Mouse (Mus musculus) embryonic facial prominence, embryonic 13.5 days (tissue): ENCODE measurements around the gene L3mbtl1. TPM values are rescaled to one million over a fixed set of nuclear protein-coding genes. Genes with fewer than 3 reads are reported as not detected.

Experiments used
- ATAC-seq: fragments of 200-750 bp; cut with Nextera tagmentation; 2 replicates; pipeline ENCODE4 v1.8.0; 2017; ENCODE audit warnings: low read depth; ENCODE audit not compliant: insufficient number of reproducible peaks, insufficient read depth, low FRiP score, low TSS enrichment
- H3K27ac ChIP-seq: fragments of 300-500 bp; sonication (generic); 2 replicates; pipeline ENCODE4 v1.5.1; 2015; ENCODE audit warnings: moderate library complexity, mild to moderate bottlenecking, inconsistent platforms
- H3K27me3 ChIP-seq: fragments of 300-500 bp; sonication (generic); 2 replicates; pipeline ENCODE4 v1.6.1; 2015; ENCODE audit warnings: mild to moderate bottlenecking, inconsistent platforms
- H3K36me3 ChIP-seq: fragments of 300-500 bp; sonication (generic); 2 replicates; pipeline ENCODE4 v1.6.1; 2015; ENCODE audit warnings: mild to moderate bottlenecking, inconsistent platforms
- H3K4me1 ChIP-seq: fragments of 300-500 bp; sonication (generic); 2 replicates; pipeline ENCODE4 v1.6.1; 2015; ENCODE audit warnings: inconsistent platforms
- H3K4me2 ChIP-seq: fragments of 300-500 bp; sonication (generic); 2 replicates; pipeline ENCODE4 v1.6.1; 2015; ENCODE audit warnings: moderate library complexity, mild to moderate bottlenecking, inconsistent platforms
- H3K4me3 ChIP-seq: fragments of 300-500 bp; sonication (generic); 2 replicates; pipeline ENCODE4 v1.5.1; 2015; ENCODE audit warnings: mild to moderate bottlenecking, inconsistent platforms
- H3K9ac ChIP-seq: fragments of 300-500 bp; sonication (generic); 2 replicates; pipeline ENCODE4 v1.6.1; 2015; ENCODE audit warnings: mild to moderate bottlenecking, inconsistent platforms
- H3K9me3 ChIP-seq: fragments of 300-500 bp; sonication (generic); 2 replicates; pipeline ENCODE4 v1.6.1; 2016; ENCODE audit warnings: inconsistent platforms
- WGBS: fragments of 180-500 bp; shearing (Covaris S2); methylation state at CpG from one replicate; pipeline ENCODE4 v1.1.7; 2015; ENCODE audit warnings: mixed read lengths; 5-methylcytosine and 5-hydroxymethylcytosine counted together
- polyA plus RNA-seq: library from polyadenylated mRNA; unstranded; fragments of >200 nt; fragmentation: Nextera tagmentation; extraction: Ambion mirVana; gene quantifications from 2 replicates; pipeline ENCODE4 v1.2.1, GENCODE M21; 2015

L3mbtl1 gene
- polyA plus RNA-seq, 1 experiment from 2014 or later, result 0.13 TPM

DNA sequence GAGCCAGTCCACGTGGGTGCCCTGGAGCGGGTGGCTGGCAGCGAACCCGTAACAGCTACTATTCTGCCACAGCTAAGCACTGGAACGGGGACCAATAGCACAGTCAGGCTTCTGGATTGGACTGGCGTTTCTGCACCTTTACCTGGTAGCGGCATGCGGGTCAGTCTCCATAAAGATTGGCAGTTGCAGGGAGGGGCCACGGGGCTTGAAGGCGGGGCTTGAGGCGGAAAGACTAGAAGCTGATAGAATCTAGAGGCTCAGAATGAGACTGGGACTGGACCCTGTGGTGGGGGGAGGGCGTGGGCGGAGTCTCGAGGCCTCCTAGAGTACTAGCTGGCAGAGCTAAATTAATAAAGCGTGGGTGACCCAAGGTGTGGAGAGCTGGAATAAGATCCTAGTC lies 4.5 kb downstream of the L3mbtl1 start:
- no peaks in the 10 kb centered on the region for H3K36me3 ChIP-seq
- no peaks in the 10 kb centered on the region for H3K9me3 ChIP-seq
- peak overlapping the region; percentile 56 for H3K4me2 ChIP-seq
- no peak overlapping the region for H3K27ac ChIP-seq
- no peak overlapping the region for H3K9ac ChIP-seq
- ATAC-seq, result no peak
- peaks cover 11% of the 10 kb centered on the region for H3K4me1 ChIP-seq
- H3K27me3 ChIP-seq, result peaks cover 24% of the 10 kb centered on the region
- WGBS, result 35% methylated on average over 15 of the region's 15 CpGs
- H3K4me3 ChIP-seq, result peak overlapping the region; percentile 28

DNA sequence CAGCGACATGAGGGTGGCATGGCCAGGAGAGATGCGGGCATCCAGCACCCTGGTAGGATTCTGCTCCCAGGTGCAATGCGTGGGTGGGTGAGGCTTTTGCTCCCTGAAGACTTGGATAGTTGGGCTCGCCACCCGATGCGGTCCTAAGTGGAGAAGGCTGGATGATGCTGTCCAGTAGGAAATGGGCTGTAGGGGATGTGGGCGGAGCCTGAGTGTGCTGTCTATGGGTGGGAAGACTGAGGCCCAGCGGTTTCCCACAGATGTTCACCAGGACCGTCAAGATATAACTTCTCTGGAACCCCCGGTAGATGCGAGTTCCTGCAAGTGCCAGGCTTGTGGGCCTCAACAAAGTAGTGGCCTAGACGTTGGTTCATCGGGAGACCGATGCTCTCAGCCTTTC lies 4.9 kb downstream of the L3mbtl1 start:
- H3K27me3 ChIP-seq, result peaks cover 20% of the 10 kb centered on the region
- H3K9ac ChIP-seq, result no peak overlapping the region
- no peaks in the 10 kb centered on the region for H3K9me3 ChIP-seq
- H3K4me2 ChIP-seq, result peak overlapping the region; percentile 56
- H3K36me3 ChIP-seq, result no peaks in the 10 kb centered on the region
- WGBS, result 58% methylated on average over 14 of the region's 14 CpGs
- peaks cover 7% of the 10 kb centered on the region for H3K4me1 ChIP-seq
- peak overlapping the region; percentile 28 for H3K4me3 ChIP-seq
- H3K27ac ChIP-seq, result no peak overlapping the region
- no peak for ATAC-seq

DNA sequence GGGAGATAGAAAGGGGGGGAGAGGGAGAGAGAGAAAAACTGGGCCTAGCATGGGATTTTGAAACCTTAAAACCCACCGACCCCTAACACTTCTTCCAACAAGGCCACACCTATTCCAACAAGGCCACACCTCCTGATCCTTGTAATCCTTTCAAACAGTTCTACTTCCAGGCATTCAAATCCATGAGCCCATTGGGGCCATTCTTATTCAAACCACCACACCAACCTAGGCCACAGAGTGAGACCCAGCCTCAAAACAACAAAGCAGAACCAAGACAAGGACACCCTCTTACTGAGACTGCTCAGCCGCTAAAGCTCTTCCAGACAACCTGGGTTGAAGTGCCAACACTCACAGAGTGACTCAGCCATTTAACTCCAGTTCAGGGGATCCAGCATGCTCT lies 7.5 kb downstream of the L3mbtl1 start:
- Histone ChIP-seq H3K9me3 (no peaks in the 10 kb centered on the region), H3K27ac (no peak overlapping the region), H3K4me1 (no peaks in the 10 kb centered on the region), H3K4me2 (no peak overlapping the region), H3K4me3 (no peak overlapping the region), H3K36me3 (no peaks in the 10 kb centered on the region), H3K27me3 (0 out of 2 replicates have a peak, but pooled peaks cover 3% of the 10 kb centered on the region), H3K9ac (no peak overlapping the region)
- ATAC-seq, result no peak
- WGBS, result 93% methylated on average over 2 of the region's 2 CpGs

GRCm38 (mm10) chr2:162956843-162957242 lies 13.6 kb downstream of the L3mbtl1 start:
- WGBS, result 93% methylated on average over 2 of the region's 2 CpGs

GRCm38 (mm10) chr2:162961321-162961720 lies 18.0 kb downstream of the L3mbtl1 start:
- no peak for ATAC-seq
- Histone ChIP-seq H3K36me3 (no peaks in the 10 kb centered on the region), H3K4me1 (no peaks in the 10 kb centered on the region), H3K27me3 (no peaks in the 10 kb centered on the region), H3K4me3 (no peak overlapping the region), H3K9me3 (no peaks in the 10 kb centered on the region), H3K27ac (no peak overlapping the region), H3K9ac (no peak overlapping the region), H3K4me2 (no peak overlapping the region)
- WGBS, result 67% methylated on average over 9 of the region's 10 CpGs

More at GRCm38 (mm10) chr2:162956843-162957242, 13.6 kb downstream of the L3mbtl1 start:
- Histone ChIP-seq H3K9me3 (no peaks in the 10 kb centered on the region), H3K4me3 (no peak overlapping the region), H3K4me1 (no peaks in the 10 kb centered on the region), H3K4me2 (no peak overlapping the region), H3K27ac (no peak overlapping the region), H3K9ac (no peak overlapping the region), H3K27me3 (no peaks in the 10 kb centered on the region), H3K36me3 (no peaks in the 10 kb centered on the region)
- no peak for ATAC-seq

DNA sequence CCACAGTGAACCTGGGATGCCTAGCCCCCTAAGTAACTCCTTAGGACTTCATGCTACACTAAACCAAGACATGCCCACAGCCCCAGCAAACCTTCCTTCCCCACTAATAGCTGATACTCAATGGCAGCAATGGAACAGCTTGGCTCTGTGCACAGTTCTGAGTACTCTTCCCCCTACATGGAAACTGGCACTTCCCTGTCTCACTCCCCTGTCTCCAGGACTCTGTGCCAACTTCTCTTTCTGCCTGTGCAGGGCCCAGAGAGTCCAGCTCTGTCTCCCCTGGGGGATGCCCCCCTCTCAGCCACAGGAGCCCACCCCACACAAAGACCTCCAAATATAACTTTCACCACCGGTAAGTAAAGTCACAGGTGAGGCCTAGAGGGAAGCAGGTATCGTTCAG lies 23.5 kb downstream of the L3mbtl1 start:
- Histone ChIP-seq H3K36me3 (no peaks in the 10 kb centered on the region), H3K27me3 (no peaks in the 10 kb centered on the region), H3K27ac (no peak overlapping the region), H3K9ac (no peak overlapping the region), H3K9me3 (no peaks in the 10 kb centered on the region), H3K4me2 (no peak overlapping the region), H3K4me3 (no peak overlapping the region), H3K4me1 (no peaks in the 10 kb centered on the region)
- 86% methylated on average over 2 of the region's 2 CpGs for WGBS
- no peak for ATAC-seq

GRCm38 (mm10) chr2:162968357-162968756 lies 25.1 kb downstream of the L3mbtl1 start:
- WGBS, result 7% methylated on average over 5 of the region's 5 CpGs
- no peak for ATAC-seq
- Histone ChIP-seq H3K36me3 (no peaks in the 10 kb centered on the region), H3K9ac (no peak overlapping the region), H3K9me3 (no peaks in the 10 kb centered on the region), H3K27ac (no peak overlapping the region), H3K27me3 (no peaks in the 10 kb centered on the region), H3K4me1 (peaks cover 2% of the 10 kb centered on the region), H3K4me3 (no peak overlapping the region), H3K4me2 (no peak overlapping the region)

- no peak overlapping the region for H3K9ac ChIP-seq
- no peak for ATAC-seq
- peaks cover 9% of the 10 kb centered on the region for H3K4me1 ChIP-seq
- no peaks in the 10 kb centered on the region for H3K36me3 ChIP-seq
- no peak overlapping the region for H3K4me3 ChIP-seq
- no peaks in the 10 kb centered on the region for H3K27me3 ChIP-seq
- WGBS, result 77% methylated on average over 3 of the region's 3 CpGs
- H3K4me2 ChIP-seq, result no peak overlapping the region
- no peaks in the 10 kb centered on the region for H3K9me3 ChIP-seq
- no peak overlapping the region for H3K27ac ChIP-seq
These were observed 25.8 kb downstream of the L3mbtl1 start for GRCm38 (mm10) chr2:162969101-162969500.

DNA sequence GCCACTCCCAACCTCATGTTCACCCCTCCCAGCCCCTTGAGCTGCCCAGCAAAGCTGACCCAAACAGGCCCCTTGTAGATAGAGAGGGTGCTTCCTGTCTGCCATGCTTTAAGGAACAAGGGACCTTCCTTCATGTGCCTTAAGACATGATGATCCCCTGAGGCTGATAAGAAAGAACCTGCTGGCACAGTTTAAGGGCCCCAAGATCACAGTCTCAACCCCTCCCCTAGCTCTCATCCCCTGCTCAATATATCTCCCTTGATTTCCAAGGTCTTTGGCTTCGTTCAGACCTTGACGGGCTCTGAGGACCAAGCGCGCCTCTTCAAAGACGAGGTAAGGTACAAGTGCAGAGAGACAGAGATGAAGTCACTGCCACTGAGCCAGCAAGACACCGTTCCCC lies 27.6 kb downstream of the L3mbtl1 start:
- no peak for ATAC-seq
- no peak overlapping the region for H3K27ac ChIP-seq
- no peaks in the 10 kb centered on the region for H3K36me3 ChIP-seq
- H3K4me3 ChIP-seq, result no peak overlapping the region
- H3K4me1 ChIP-seq, result peaks cover 21% of the 10 kb centered on the region
- H3K9me3 ChIP-seq, result no peaks in the 10 kb centered on the region
- H3K4me2 ChIP-seq, result no peak overlapping the region
- WGBS, result 83% methylated on average over 6 of the region's 6 CpGs
- no peaks in the 10 kb centered on the region for H3K27me3 ChIP-seq
- no peak overlapping the region for H3K9ac ChIP-seq

GRCm38 (mm10) chr2:162972752-162973151 lies 29.5 kb downstream of the L3mbtl1 start:
- ATAC-seq, result no peak
- peaks cover 21% of the 10 kb centered on the region for H3K4me1 ChIP-seq
- H3K4me2 ChIP-seq, result no peak overlapping the region
- WGBS, result 53% methylated on average over 7 of the region's 7 CpGs
- no peak overlapping the region for H3K4me3 ChIP-seq
- no peaks in the 10 kb centered on the region for H3K9me3 ChIP-seq
- H3K27ac ChIP-seq, result no peak overlapping the region
- no peak overlapping the region for H3K9ac ChIP-seq
- H3K27me3 ChIP-seq, result no peaks in the 10 kb centered on the region
- no peaks in the 10 kb centered on the region for H3K36me3 ChIP-seq

DNA sequence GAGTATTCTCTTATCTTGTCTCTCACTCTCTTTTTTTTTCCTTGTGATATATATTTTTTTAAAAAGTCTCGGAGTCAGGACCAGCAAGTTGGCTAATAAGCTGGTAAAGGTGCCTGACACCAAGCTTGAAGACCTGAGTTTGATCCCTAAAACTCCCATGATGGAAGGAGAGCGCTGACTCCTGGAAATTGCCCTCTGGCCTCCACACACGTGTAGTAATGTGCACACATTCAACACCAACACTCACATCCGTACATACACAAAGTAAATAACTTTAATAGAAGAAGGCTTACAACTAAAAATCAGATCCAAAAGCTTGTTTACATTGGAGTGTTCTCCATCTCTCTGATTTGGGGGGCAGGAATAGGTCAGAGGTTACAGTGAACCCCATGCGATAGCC lies 29.9 kb downstream of the L3mbtl1 start:
- H3K4me3 ChIP-seq, result no peak overlapping the region
- H3K27ac ChIP-seq, result no peak overlapping the region

GRCm38 (mm10) chr2:162973637-162974036 lies 30.4 kb downstream of the L3mbtl1 start:
- no peak for ATAC-seq
- Histone ChIP-seq H3K27ac (no peak overlapping the region), H3K4me2 (peak overlapping the region; percentile 28; the same call in 1 of the 2 replicates), H3K27me3 (no peaks in the 10 kb centered on the region), H3K9ac (0 out of 2 replicates have a peak overlapping the region, but pooled peaks have one; percentile 28), H3K9me3 (no peaks in the 10 kb centered on the region), H3K4me1 (peaks cover 21% of the 10 kb centered on the region), H3K36me3 (no peaks in the 10 kb centered on the region), H3K4me3 (no peak overlapping the region)
- WGBS, result 16% methylated on average over 11 of the region's 11 CpGs

More for the DNA sequence above, 29.9 kb downstream of the L3mbtl1 start:
- Histone ChIP-seq H3K36me3 (no peaks in the 10 kb centered on the region), H3K9ac (no peak overlapping the region), H3K27me3 (no peaks in the 10 kb centered on the region), H3K4me2 (peak overlapping the region; percentile 28; the same call in 1 of the 2 replicates), H3K4me1 (peaks cover 21% of the 10 kb centered on the region), H3K9me3 (no peaks in the 10 kb centered on the region)
- no peak for ATAC-seq
- WGBS, result 61% methylated on average over 5 of the region's 5 CpGs
